Mouse (Mus musculus) monocyte, adult 5-6 weeks (primary cell): Measurements from ENCODE around the gene Sel1l3. TPM values are rescaled to one million over a fixed set of nuclear protein-coding genes. Genes with fewer than 3 reads are reported as not detected.

Source experiments
- total RNA-seq: library from RNA; stranded (forward); fragments of 200-1000, 200-491, 200-594 nt; gene quantifications from 3 replicates; pipeline ENCODE4 v1.2.3, GENCODE M21; 2017

Sel1l3 gene
- total RNA-seq, 1 experiment from 2014 or later, result 0.38 TPM

Other genes with a start within 250 kb of the Sel1l3 start
- not detected in 3 replicates for gene Slc34a2, start 175.8 kb downstream of the Sel1l3 start, total RNA-seq
- gene Smim20, start 53.2 kb upstream of the Sel1l3 start, total RNA-seq, result 44.4 to 59.6 TPM (median 47.2 TPM) in 3 replicates